Mouse (Mus musculus) right cerebral cortex, adult 2 months (tissue): ENCODE measurements around the gene Ubap1.
A peak's percentile ranks its signal among the peaks of the same experiment; 100 is the strongest.

Source experiments
- DNase-seq, 2 experiments: peaks; one replicate each; pipeline ENCODE4 v3.0.0; 2021 to 2022; ENCODE audit warnings: low spot score in 2 of 2

Gene Ubap1

DNA sequence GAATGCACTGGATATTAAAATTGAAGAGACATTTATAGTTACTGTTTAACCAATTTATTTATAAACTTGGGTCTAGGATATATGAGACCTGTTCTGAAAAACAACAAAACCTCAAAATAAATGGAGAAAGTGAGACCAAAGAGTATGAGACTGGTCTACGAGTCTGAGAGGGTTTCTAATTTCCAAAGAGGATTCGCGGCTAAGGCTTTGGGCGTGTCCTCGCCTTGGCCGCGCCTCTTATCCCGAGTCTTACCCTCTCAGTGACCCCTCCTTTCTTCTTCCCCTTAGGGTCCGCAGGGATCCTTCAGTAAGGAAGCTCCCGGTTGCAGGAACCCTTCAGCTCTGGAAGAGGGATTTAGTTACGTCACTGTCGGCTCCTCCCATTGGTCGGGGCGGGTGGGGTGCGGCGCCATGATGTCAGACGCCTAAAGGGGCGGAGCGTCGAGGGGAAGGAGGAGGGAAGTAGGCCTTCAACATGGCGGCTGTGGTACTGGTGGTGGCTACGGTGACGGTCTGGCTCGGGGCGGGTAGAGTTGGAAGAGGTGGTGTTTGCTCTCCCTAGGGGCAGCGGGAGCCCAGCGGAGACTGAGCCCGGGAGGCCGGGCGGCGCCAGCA, at the start of gene Ubap1:
Gene Ubap1, plus strand, starts transcription at position 413 of the 615 bp plus-strand sequence.
- peak; percentile 89 to 91 for DNase-seq

DNA sequence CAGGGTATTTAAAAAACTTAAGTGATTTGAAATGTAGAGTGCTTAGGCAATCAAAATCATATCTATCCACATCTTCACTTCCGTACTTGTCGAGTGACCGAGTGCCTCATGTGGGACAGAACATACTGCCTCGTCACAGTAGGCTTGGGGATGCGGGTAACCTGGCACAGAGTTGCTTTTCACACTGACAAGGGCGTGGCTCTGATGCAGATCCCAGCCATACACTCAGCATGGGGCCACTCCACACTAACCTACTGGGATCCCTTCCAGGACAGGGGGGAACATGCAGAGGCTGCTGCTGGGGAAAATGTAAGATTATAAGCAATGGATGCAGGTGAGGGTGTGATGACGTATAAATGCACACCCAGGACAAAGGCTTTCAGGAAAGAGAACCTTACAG, 45.1 kb upstream of the Ubap1 start:
- DNase-seq: no peak

GRCm38 (mm10) chr4:41304302-41304701, 44.5 kb upstream of the Ubap1 start:
- peak; percentile 25 to 37 for DNase-seq

DNA sequence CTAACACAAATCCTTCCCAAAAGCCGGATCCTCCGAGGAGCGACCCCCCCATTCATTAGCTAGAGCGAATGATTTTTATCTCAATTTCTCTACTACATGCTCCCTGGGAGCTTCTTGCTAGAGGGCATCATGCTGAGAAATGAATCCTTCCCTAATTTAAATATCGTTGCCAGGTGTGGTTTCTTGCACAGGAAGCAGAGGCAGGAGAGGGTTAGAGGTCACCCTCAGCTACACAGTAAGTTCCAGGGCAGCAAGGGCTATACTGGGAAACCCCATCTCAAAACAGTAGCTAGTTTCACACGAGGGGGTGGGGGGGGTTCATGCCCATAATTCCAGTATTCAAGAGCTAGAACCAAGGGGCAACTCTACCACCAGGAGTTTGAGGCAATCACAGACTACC, 41.4 kb upstream of the Ubap1 start:
- no peak for DNase-seq

- DNase-seq: no peak
Observed at GRCm38 (mm10) chr4:41310567-41311563, 37.9 kb upstream of the Ubap1 start.

GRCm38 (mm10) chr4:41313722-41314121, 35.1 kb upstream of the Ubap1 start:
- no peak for DNase-seq

DNA sequence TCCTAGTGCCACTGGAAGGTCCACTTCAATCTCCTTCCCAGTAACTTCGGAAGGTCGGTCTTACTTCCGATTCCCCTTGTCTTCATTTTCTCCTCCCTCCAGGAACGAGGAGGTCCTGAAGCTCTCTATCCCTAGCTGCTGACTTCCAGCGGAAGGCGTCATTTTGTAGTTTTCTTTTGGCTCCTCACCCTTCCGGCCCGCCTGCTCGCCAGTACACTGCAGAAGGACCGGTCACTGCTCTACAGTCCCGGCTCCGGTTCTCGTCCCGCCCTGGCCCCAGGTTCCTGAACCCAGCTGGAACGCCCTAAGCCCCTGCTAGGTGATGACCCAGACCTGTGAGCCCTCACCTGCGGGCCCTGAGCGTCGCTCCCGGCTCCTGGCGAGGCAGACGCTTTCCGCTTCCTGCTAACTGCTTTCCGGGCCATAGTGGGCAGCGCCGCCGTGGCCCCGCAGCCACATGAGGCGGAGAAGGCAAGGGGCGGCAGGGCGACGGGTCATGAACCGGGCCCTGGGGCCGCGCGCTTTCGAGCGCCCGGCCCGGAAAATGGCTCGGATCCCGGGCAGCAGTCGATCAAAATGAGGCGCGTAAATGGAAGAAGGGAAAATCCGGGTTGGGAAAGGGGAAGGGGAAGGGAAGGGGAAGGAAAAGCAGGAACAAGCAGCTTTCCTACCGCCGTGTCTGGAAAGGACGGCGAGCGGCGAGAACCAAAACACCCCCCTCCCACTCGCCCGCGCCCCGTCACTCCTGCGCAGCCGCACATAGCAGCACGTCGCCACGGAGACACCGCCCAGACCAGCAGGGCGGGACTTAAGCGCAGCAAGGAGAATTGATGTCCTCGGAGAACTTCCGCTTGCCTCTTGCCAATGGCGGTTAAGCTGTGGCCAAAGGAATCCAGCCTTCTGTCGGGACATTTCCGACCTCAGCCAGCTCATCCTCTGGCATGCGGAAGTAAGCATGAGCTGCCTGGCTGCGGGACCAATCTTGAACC, 34.4 kb upstream of the Ubap1 start, which contains the start of gene Dcaf12:
Gene Dcaf12, minus strand, starts transcription at position 749 of the 989 bp plus-strand sequence.
- peak; percentile 95 to 96 for DNase-seq

DNA sequence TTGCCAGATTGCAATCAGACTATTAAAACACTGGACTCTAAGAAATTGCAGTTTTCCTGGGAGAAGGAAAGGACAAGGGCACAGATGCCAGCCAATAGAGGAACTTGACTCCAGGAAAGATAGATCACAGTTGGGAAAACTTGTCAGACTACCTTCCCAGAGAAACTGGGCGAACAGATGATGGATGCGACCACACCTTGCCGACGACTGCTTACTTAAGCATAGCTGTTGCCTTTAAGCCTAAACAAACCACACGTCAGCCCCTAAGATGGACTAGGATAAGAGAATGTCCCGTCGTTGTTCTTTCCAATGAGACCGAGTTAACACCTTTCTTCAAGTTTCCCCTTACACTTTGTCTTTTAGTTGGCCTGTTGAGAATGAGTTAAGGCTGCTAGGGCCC, 33.6 kb upstream of the Ubap1 start:
- no peak for DNase-seq

DNA sequence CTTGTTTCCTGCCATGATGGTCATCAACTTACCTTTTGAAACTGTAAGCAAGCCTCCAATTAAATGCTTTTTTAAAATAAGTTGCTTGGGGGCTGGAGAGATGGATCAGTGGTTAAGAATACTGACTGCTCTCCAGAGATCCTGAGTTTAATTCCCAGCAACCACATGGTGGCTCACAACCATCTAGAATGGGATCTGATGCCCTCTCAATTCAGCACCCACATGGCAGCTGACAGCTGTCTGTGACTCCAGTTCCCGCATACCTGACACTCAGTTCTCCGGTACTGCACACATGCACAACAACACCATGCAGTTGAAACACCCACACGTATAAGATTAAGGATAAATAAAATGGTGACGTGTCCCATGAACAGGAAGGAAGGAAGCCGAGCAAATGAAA, 30.5 kb upstream of the Ubap1 start:
- DNase-seq: no peak

DNA sequence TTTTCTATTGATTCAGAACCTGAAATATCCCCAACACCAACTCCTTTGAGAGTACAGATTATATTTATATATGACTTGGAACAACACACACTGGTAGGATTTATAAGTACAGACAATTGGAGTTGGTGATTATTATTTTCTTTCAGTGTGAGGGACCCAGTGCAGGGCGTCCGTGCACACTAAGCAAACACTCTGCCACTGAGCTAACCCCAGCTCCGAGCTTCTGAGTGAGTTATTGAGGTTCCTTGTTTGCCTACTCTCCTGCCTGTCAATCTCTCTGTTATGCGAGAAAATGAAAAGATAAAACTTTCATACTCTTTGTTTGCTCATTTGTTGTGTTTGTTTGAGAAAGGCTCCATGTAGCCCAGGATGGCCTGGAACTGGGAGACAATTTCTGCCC, 27.8 kb upstream of the Ubap1 start:
- no peak for DNase-seq

GRCm38 (mm10) chr4:41326876-41327275, 21.9 kb upstream of the Ubap1 start:
- DNase-seq: no peak

GRCm38 (mm10) chr4:41329481-41329880, 19.3 kb upstream of the Ubap1 start:
- no peak for DNase-seq

- no peak for DNase-seq
Observed at GRCm38 (mm10) chr4:41331085-41331484, 17.7 kb upstream of the Ubap1 start.

DNA sequence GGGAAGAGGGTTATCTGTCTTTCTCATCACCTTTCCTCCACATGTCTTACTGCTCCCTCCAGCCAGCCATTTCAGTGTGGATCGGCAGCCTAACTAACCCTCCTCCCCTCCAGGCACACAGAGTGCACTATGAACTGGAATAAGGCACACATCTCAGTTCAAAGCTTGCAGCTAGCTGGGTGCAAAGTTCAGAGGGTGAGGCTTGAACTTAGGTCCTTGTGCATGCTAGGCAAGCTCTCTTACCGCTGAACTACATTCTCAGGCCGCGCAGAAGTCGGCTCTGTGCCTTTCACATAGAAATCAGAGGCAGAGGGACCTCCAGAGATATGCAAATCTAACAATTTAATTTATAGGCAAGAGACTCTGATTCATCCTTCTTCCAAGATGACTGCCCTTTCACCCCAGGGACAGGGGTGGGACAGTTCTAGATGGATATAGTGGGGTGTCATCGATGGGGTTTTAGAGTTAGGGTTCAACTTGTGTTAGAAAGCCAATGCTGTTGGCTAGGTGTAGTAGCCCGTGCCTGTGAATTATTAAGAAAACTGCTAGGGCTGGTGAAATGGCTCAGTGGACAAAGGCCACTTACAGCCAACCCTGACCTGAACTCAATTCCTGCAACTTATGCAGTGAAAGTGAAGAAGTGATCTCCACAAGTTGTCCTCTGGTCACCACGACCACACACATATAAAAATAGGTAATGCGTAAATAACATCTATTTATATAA, 16.9 kb upstream of the Ubap1 start:
- DNase-seq: no peak

GRCm38 (mm10) chr4:41336546-41336945, 12.2 kb upstream of the Ubap1 start:
- DNase-seq: no peak

GRCm38 (mm10) chr4:41340912-41341550, 7.8 kb upstream of the Ubap1 start:
- no peak for DNase-seq

- no peak for DNase-seq
Observed at GRCm38 (mm10) chr4:41346011-41346410, 2.8 kb upstream of the Ubap1 start.

GRCm38 (mm10) chr4:41347839-41348238, 957 bp upstream of the Ubap1 start:
- DNase-seq: peak in 1 of 2 experiments; percentile 8

DNA sequence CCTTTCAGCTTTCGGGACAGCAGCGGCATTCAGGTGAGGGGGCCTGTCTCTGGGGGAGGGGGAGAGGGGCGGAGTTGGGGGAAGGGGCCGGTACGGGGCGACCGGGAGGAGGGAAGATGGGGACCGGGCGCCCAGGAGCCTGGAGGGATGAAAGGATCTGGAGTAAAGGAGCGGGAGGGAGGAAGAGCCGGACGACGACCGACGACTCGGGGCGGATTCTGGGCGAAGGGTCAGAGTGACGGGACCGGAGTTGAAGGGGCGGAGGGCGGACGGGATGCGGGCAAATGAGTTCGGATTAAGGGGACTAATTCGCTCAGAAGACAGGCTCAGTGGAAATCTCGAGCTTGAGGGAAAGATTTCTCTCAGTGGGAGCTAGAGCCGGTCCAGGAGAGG, 399 bp downstream of the Ubap1 start:
- DNase-seq: peak in 1 of 2 experiments; percentile 21

DNA sequence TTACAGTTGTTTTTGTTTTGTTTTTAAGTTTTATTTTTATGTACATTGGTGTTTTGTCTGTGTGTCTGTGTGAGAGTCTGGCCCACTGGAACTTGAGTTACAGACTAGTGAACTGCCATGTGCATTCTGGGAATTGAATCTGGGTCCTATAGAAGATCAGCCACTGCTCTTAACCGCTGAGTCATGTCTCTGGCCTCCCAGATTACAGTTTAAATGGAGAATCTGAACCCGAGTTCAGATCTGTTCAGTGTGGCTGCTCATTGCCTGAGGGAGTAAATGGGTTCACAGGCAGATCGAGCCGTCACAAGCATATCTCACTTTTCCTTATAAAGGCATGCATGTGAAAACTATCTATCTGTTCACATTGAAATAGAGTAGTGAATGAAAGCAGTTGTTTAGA, 4.0 kb downstream of the Ubap1 start:
- DNase-seq: no peak
